Mouse (Mus musculus) MEL (cell line): ENCODE data around the gene Npat.

Source experiments
- BHLHE40 ChIP-seq: IDR thresholded peaks from 2 replicates; pipeline ENCODE4 v1.6.1; 2012; ENCODE audit warnings: low read depth, mild to moderate bottlenecking, inconsistent platforms, low read length, improper control_type of control experiment, borderline replicate concordance
- CHD1 ChIP-seq: IDR thresholded peaks from 2 replicates; pipeline ENCODE4 v1.6.1; 2012; ENCODE audit warnings: low read depth, mild to moderate bottlenecking, inconsistent platforms, low read length, improper control_type of control experiment
- CTCF ChIP-seq, 3 experiments: IDR thresholded peaks in 2 of 3; conservative IDR thresholded peaks in 1 of 3; 2 replicates each; pipeline ENCODE4 v1.5.1; 2011 to 2012; ENCODE audit warnings: low read length in 3 of 3, low read depth in 2 of 3, mild to moderate bottlenecking in 2 of 3, improper control_type of control experiment in 1 of 3, inconsistent platforms in 1 of 3, mixed read lengths in 1 of 3, moderate library complexity in 1 of 3; ENCODE audit not compliant: control insufficient read depth in 1 of 3, insufficient read depth in 1 of 3, poor library complexity in 1 of 3, severe bottlenecking in 1 of 3
- EP300 ChIP-seq, 2 experiments: IDR thresholded peaks; 2 replicates each; pipeline ENCODE4 v1.6.1; 2011; ENCODE audit warnings: improper control_type of control experiment in 2 of 2, low read length in 2 of 2, low read depth in 1 of 2, mild to moderate bottlenecking in 1 of 2
- ETS1 ChIP-seq: IDR thresholded peaks from 2 replicates; pipeline ENCODE4 v1.6.1; 2012; ENCODE audit warnings: low read depth, mild to moderate bottlenecking, inconsistent platforms, low read length, improper control_type of control experiment, moderate library complexity
- GATA1 ChIP-seq: IDR thresholded peaks from 2 replicates; pipeline ENCODE4 v1.6.1; 2011; ENCODE audit warnings: low read depth, low read length, improper control_type of control experiment
- KAT2A ChIP-seq: conservative IDR thresholded peaks from 2 replicates; pipeline ENCODE4 v1.6.1; 2012; ENCODE audit warnings: low read depth, low read length, improper control_type of control experiment, inconsistent platforms
- MAX ChIP-seq: IDR thresholded peaks from 2 replicates; pipeline ENCODE4 v1.6.1; 2011; ENCODE audit warnings: low read length, improper control_type of control experiment
- MAZ ChIP-seq: IDR thresholded peaks from 2 replicates; pipeline ENCODE4 v1.6.1; 2012; ENCODE audit warnings: low read depth, mild to moderate bottlenecking, inconsistent platforms, low read length, improper control_type of control experiment
- MEF2A ChIP-seq: IDR thresholded peaks from 2 replicates; pipeline ENCODE4 v1.6.1; 2014; ENCODE audit warnings: low read depth, mild to moderate bottlenecking, inconsistent platforms, low read length, improper control_type of control experiment; ENCODE audit not compliant: poor library complexity, insufficient replicate concordance, severe bottlenecking; ENCODE audit errors: extremely low read depth
- POLR2A ChIP-seq, 2 experiments: IDR thresholded peaks; 2 replicates each; pipeline ENCODE4 v1.6.1; 2011 to 2012; ENCODE audit warnings: low read length in 2 of 2, mild to moderate bottlenecking in 2 of 2, control low read depth in 1 of 2, improper control_type of control experiment in 1 of 2, low read depth in 1 of 2, moderate library complexity in 1 of 2; ENCODE audit not compliant: control insufficient read depth in 1 of 2, insufficient read depth in 1 of 2, poor library complexity in 1 of 2
- USF1 ChIP-seq: IDR thresholded peaks from 2 replicates; pipeline ENCODE4 v1.6.1; 2014; ENCODE audit warnings: low read depth, mild to moderate bottlenecking, inconsistent platforms, low read length, improper control_type of control experiment, moderate library complexity
- ZMIZ1 ChIP-seq: IDR thresholded peaks from 2 replicates; pipeline ENCODE4 v1.6.1; 2012; ENCODE audit warnings: low read depth, mild to moderate bottlenecking, inconsistent platforms, low read length, improper control_type of control experiment, moderate library complexity
- ZNF384 ChIP-seq: IDR thresholded peaks from 2 replicates; pipeline ENCODE4 v1.6.1; 2012; ENCODE audit warnings: low read depth, mild to moderate bottlenecking, inconsistent platforms, low read length, improper control_type of control experiment

DNA sequence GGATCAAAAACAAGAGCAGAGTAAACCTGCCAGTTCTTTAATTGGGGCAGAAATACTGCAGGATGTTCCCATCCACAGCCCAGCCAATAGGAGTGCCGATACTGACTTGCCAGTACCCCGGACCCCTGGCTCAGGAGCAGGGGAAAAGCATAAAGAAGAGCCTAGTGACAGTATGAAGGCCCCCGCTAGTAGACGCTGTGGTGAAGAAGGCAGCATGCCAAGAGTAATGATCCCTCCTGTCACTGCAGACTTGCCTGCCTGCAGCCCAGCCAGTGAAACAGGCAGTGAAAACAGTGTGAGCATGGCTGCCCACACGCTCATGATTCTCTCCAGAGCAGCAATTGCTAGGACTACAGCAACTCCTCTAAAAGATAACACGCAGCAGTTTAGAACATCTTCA is 33.8 kb downstream of the Npat start:
- no peak for TF ChIP-seq KAT2A
- no peak for TF ChIP-seq POLR2A (IDR thresholded peaks at IDR 0.05; ENCODE audit: control insufficient read depth in 1 of 2, insufficient read depth in 1 of 2, low read depth in 1 of 2, low read length in 2 of 2, poor library complexity in 1 of 2)
- no peak for TF ChIP-seq EP300 (IDR thresholded peaks at IDR 0.05; ENCODE audit: low read depth in 1 of 2, low read length in 2 of 2)
- TF ChIP-seq MEF2A, result no peak
- no peak for TF ChIP-seq CTCF (IDR thresholded peaks at IDR 0.05 in 2 of 3, conservative IDR thresholded peaks at IDR 0.05 in 1 of 3; ENCODE audit: control insufficient read depth in 1 of 3, insufficient read depth in 1 of 3, low read depth in 2 of 3, low read length in 3 of 3, poor library complexity in 1 of 3, severe bottlenecking in 1 of 3)
- no peak for TF ChIP-seq ETS1
- TF ChIP-seq BHLHE40, result no peak
- TF ChIP-seq MAX, result no peak
- no peak for TF ChIP-seq ZNF384
- no peak for TF ChIP-seq GATA1
- no peak for TF ChIP-seq ZMIZ1
- TF ChIP-seq MAZ, result no peak
- no peak for TF ChIP-seq CHD1
- no peak for TF ChIP-seq USF1
